Comparison of ENCODE assay signal across 11 mouse cellular contexts in genomic region chr1:172514213-172514529, GRCm38 (mm10). TPM values are rescaled to one million over a fixed set of nuclear protein-coding genes. Genes with fewer than 3 reads are reported as not detected.
DNase-seq lines count a peak whose midpoint lies in the region; ATAC-seq lines count a peak whose summit lies in the region.
"Had no signal": no experiment of that assay in that cellular context is flagged by ENCODE, and none has a peak within 500 bp of the region (broad histone marks: within the 10 kb centered on the region; RNA-seq: fewer than 3 reads in every experiment).

No protein-coding gene starts in this region.

- WGBS in heart, embryonic 16.5 days: 56% methylated on average over 4 of the region's 4 CpGs
- WGBS in neural tube, embryonic 15.5 days: 79% methylated on average over 4 of the region's 4 CpGs
- WGBS in intestine, embryonic 16.5 days: 74% methylated on average over 4 of the region's 4 CpGs
- 61% methylated on average over 4 of the region's 4 CpGs for WGBS in stomach, embryonic 16.5 days

- no peak overlapping the region for H3K9ac ChIP-seq in heart, embryonic 16.5 days (ENCODE audit: low read length)
- no peak overlapping the region for H3K9ac ChIP-seq in neural tube, embryonic 15.5 days (replicated peaks)
- peak overlapping the region; percentile 41; the same call in 1 of the 2 replicates for H3K9ac ChIP-seq in intestine, embryonic 16.5 days (ENCODE audit: low read depth, low read length)
- H3K9ac ChIP-seq in stomach, embryonic 16.5 days (ENCODE audit: low read length): 0 out of 2 replicates have a peak overlapping the region, but pooled peaks have one; percentile 10

- H3K9me3 ChIP-seq in heart, embryonic 16.5 days (replicated peaks; ENCODE audit: control insufficient read depth, low read length): peaks cover 6% of the 10 kb centered on the region; the same call in 1 of the 2 replicates
- H3K9me3 ChIP-seq in neural tube, embryonic 15.5 days (replicated peaks): no peaks in the 10 kb centered on the region
- H3K9me3 ChIP-seq in intestine, embryonic 16.5 days (ENCODE audit: control insufficient read depth, low read length): no peaks in the 10 kb centered on the region
- no peaks in the 10 kb centered on the region; the same call in 1 of the 2 replicates for H3K9me3 ChIP-seq in stomach, embryonic 16.5 days (replicated peaks; ENCODE audit: control insufficient read depth, low read length)

- H3K4me3 ChIP-seq in heart, embryonic 16.5 days (ENCODE audit: low read length): no peak overlapping the region
- H3K4me3 ChIP-seq in neural tube, embryonic 15.5 days (replicated peaks): no peak overlapping the region
- H3K4me3 ChIP-seq in intestine, embryonic 16.5 days (ENCODE audit: low read length): no peak overlapping the region
- H3K4me3 ChIP-seq in stomach, embryonic 16.5 days (replicated peaks; ENCODE audit: low read length): no peak overlapping the region

- H3K36me3 ChIP-seq in heart, embryonic 16.5 days (ENCODE audit: control insufficient read depth, insufficient read depth): no peaks in the 10 kb centered on the region
- H3K36me3 ChIP-seq in neural tube, embryonic 15.5 days: no peaks in the 10 kb centered on the region
- H3K36me3 ChIP-seq in intestine, embryonic 16.5 days (ENCODE audit: control insufficient read depth, insufficient read depth, low read length): no peaks in the 10 kb centered on the region
- no peaks in the 10 kb centered on the region for H3K36me3 ChIP-seq in stomach, embryonic 16.5 days (ENCODE audit: control insufficient read depth, insufficient read depth, low read length)

- peak overlapping the region; percentile 48; the same call in 1 of the 2 replicates for H3K4me2 ChIP-seq in heart, embryonic 16.5 days (ENCODE audit: low read depth, low read length)
- H3K4me2 ChIP-seq in neural tube, embryonic 15.5 days: no peak overlapping the region
- H3K4me2 ChIP-seq in intestine, embryonic 16.5 days (ENCODE audit: low read depth, low read length): no peak overlapping the region
- H3K4me2 ChIP-seq in stomach, embryonic 16.5 days (ENCODE audit: low read depth, low read length): 0 out of 2 replicates have a peak overlapping the region, but pooled peaks have one; percentile 31

- H3K27ac ChIP-seq in heart, embryonic 16.5 days (ENCODE audit: low read length): peak overlapping the region; percentile 78
- H3K27ac ChIP-seq in neural tube, embryonic 15.5 days (replicated peaks): peak overlapping the region; percentile 33; the same call in 1 of the 2 replicates
- H3K27ac ChIP-seq in intestine, embryonic 16.5 days (ENCODE audit: low read length): peak overlapping the region; percentile 63
- H3K27ac ChIP-seq in stomach, embryonic 16.5 days (ENCODE audit: low read length): peak overlapping the region; percentile 69; the same call in 1 of the 2 replicates

- intact Hi-C loops in heart, postnatal 25 days (cut with DNase I): no loop called here
- intact Hi-C loops in left cerebral cortex, postnatal 4 days (cut with DNase I): no loop called here

- no peaks in the 10 kb centered on the region for H3K27me3 ChIP-seq in heart, embryonic 16.5 days (ENCODE audit: control insufficient read depth, insufficient read depth, low read length)
- no peaks in the 10 kb centered on the region for H3K27me3 ChIP-seq in neural tube, embryonic 15.5 days (replicated peaks)
- no peaks in the 10 kb centered on the region for H3K27me3 ChIP-seq in intestine, embryonic 16.5 days (replicated peaks; ENCODE audit: control insufficient read depth, insufficient read depth, low read length)
- no peaks in the 10 kb centered on the region for H3K27me3 ChIP-seq in stomach, embryonic 16.5 days (ENCODE audit: control insufficient read depth, insufficient read depth, low read length)

- no peak for DNase-seq in heart, postnatal 25 days (ENCODE audit: low spot score)
- DNase-seq in neural tube, embryonic 10.5 days (ENCODE audit: extremely low spot score, low spot score): no peak
- DNase-seq in spleen, adult 18-20 months: no peak
- DNase-seq in left cerebral cortex, postnatal 4 days: no peak
- DNase-seq: cerebellum, adult 11 months had no signal

- H3K4me1 ChIP-seq in heart, embryonic 16.5 days (ENCODE audit: control insufficient read depth, insufficient read depth, low read length): peaks cover 23% of the 10 kb centered on the region
- H3K4me1 ChIP-seq in neural tube, embryonic 15.5 days: peaks cover 16% of the 10 kb centered on the region; the same call in 1 of the 2 replicates
- H3K4me1 ChIP-seq in intestine, embryonic 16.5 days (ENCODE audit: control insufficient read depth, insufficient read depth, low read length): peaks cover 19% of the 10 kb centered on the region
- H3K4me1 ChIP-seq in stomach, embryonic 16.5 days (ENCODE audit: control insufficient read depth, insufficient read depth, low read length): peaks cover 29% of the 10 kb centered on the region

- 0 out of 2 replicates have a peak, but pooled peaks have one; percentile 1 for ATAC-seq in heart, embryonic 16.5 days (replicated peaks; ENCODE audit: extremely low read depth, insufficient read depth, low FRiP score)
- no peak for ATAC-seq in neural tube, embryonic 15.5 days (ENCODE audit: low FRiP score)
- no peak for ATAC-seq in intestine, embryonic 16.5 days
- no peak for ATAC-seq in stomach, embryonic 16.5 days (ENCODE audit: insufficient read depth, low FRiP score)
- ATAC-seq: hindbrain, postnatal 0 days had no signal

RNA-seq across cellular contexts. Expression of gene Cfap45, which starts 6.4 kb away (rescaled TPM):
- 3.0 and 3.2 TPM in 2 replicates for polyA plus RNA-seq in heart, embryonic 16.5 days (2015; fragmentation: Nextera tagmentation; extraction: Ambion mirVana)
- total RNA-seq in heart, postnatal 25 days (2021): under 1 TPM; 0.34 to 0.39 TPM
- 3.8 and 4.3 TPM in 2 replicates for polyA plus RNA-seq in neural tube, embryonic 15.5 days (2015; fragmentation: Nextera tagmentation; extraction: Ambion mirVana)
- 1.1 and 1.3 TPM in 2 replicates for polyA plus RNA-seq in intestine, embryonic 16.5 days (2015; fragmentation: Nextera tagmentation; extraction: Ambion mirVana)
- polyA plus RNA-seq in stomach, embryonic 16.5 days (2015; fragmentation: Nextera tagmentation; extraction: Ambion mirVana): 2.6 and 3.1 TPM in 2 replicates
- total RNA-seq in left cerebral cortex, postnatal 4 days (2021): 1 to 10 TPM; 2.3 to 2.5 TPM

RNA-seq across cellular contexts. Expression of gene Tagln2, which starts 14.3 kb away (rescaled TPM):
- polyA plus RNA-seq in heart, embryonic 16.5 days (2015; fragmentation: Nextera tagmentation; extraction: Ambion mirVana): 323 and 328 TPM in 2 replicates
- 10 to 100 TPM; 75.4 to 87.9 TPM for total RNA-seq in heart, postnatal 25 days (2021)
- 140 and 198 TPM in 2 replicates for polyA plus RNA-seq in neural tube, embryonic 15.5 days (2015; fragmentation: Nextera tagmentation; extraction: Ambion mirVana)
- polyA plus RNA-seq in intestine, embryonic 16.5 days (2015; fragmentation: Nextera tagmentation; extraction: Ambion mirVana): 469 and 470 TPM in 2 replicates
- 377 and 446 TPM in 2 replicates for polyA plus RNA-seq in stomach, embryonic 16.5 days (2015; fragmentation: Nextera tagmentation; extraction: Ambion mirVana)
- total RNA-seq in left cerebral cortex, postnatal 4 days (2021): 10 to 100 TPM; 22.8 to 29.5 TPM

RNA-seq across cellular contexts. Expression of gene Igsf9, which starts 32.6 kb away (rescaled TPM):
- polyA plus RNA-seq in heart, embryonic 16.5 days (2015; fragmentation: Nextera tagmentation; extraction: Ambion mirVana): 3.3 and 4.8 TPM in 2 replicates
- under 1 TPM; 0.25 to 0.55 TPM for total RNA-seq in heart, postnatal 25 days (2021)
- polyA plus RNA-seq in neural tube, embryonic 15.5 days (2015; fragmentation: Nextera tagmentation; extraction: Ambion mirVana): 38.9 TPM in 2 replicates
- 109 and 110 TPM in 2 replicates for polyA plus RNA-seq in intestine, embryonic 16.5 days (2015; fragmentation: Nextera tagmentation; extraction: Ambion mirVana)
- 51.6 and 55.3 TPM in 2 replicates for polyA plus RNA-seq in stomach, embryonic 16.5 days (2015; fragmentation: Nextera tagmentation; extraction: Ambion mirVana)
- total RNA-seq in left cerebral cortex, postnatal 4 days (2021): 10 to 100 TPM; 57.2 to 67.9 TPM

RNA-seq across cellular contexts. Expression of gene Slamf9, which starts 39.0 kb away (rescaled TPM):
- 0.77 and 0.95 TPM in 2 replicates for polyA plus RNA-seq in heart, embryonic 16.5 days (2015; fragmentation: Nextera tagmentation; extraction: Ambion mirVana)
- 1 to 10 TPM; 1.3 TPM for total RNA-seq in heart, postnatal 25 days (2021)
- polyA plus RNA-seq in neural tube, embryonic 15.5 days (2015; fragmentation: Nextera tagmentation; extraction: Ambion mirVana): 0.36 and 0.38 TPM in 2 replicates
- polyA plus RNA-seq in intestine, embryonic 16.5 days (2015; fragmentation: Nextera tagmentation; extraction: Ambion mirVana): 1.6 and 2.3 TPM in 2 replicates
- 0.59 and 0.91 TPM in 2 replicates for polyA plus RNA-seq in stomach, embryonic 16.5 days (2015; fragmentation: Nextera tagmentation; extraction: Ambion mirVana)
- under 1 TPM in 1 of 2 experiments, not detected in 1; 0.26 TPM for total RNA-seq in left cerebral cortex, postnatal 4 days (2021)
- total RNA-seq: hindbrain, postnatal 0 days had no signal

RNA-seq across cellular contexts. Expression of gene Vsig8, which starts 41.6 kb away (rescaled TPM):
- 0.32 and 0.55 TPM in 2 replicates for polyA plus RNA-seq in heart, embryonic 16.5 days (2015; fragmentation: Nextera tagmentation; extraction: Ambion mirVana)
- not detected for total RNA-seq in heart, postnatal 25 days (2021)
- polyA plus RNA-seq in neural tube, embryonic 15.5 days (2015; fragmentation: Nextera tagmentation; extraction: Ambion mirVana): 1.4 and 1.9 TPM in 2 replicates
- 0.15 and 0.31 TPM in 2 replicates for polyA plus RNA-seq in intestine, embryonic 16.5 days (2015; fragmentation: Nextera tagmentation; extraction: Ambion mirVana)
- polyA plus RNA-seq in stomach, embryonic 16.5 days (2015; fragmentation: Nextera tagmentation; extraction: Ambion mirVana): 1.6 and 2.5 TPM in 2 replicates
- total RNA-seq in left cerebral cortex, postnatal 4 days (2021): not detected
- polyA plus RNA-seq: embryonic facial prominence, embryonic 11.5 days had no signal

Comparison
In these comparisons a context has a peak if more than half of its experiments do, and no peak if none do; other contexts are left out.
1. H3K4me2 ChIP-seq: peak in heart, embryonic 16.5 days (single experiment) and stomach, embryonic 16.5 days (single experiment); none in neural tube, embryonic 15.5 days (single experiment) and intestine, embryonic 16.5 days (single experiment).
2. H3K9ac ChIP-seq: peak in intestine, embryonic 16.5 days (single experiment) and stomach, embryonic 16.5 days (single experiment); none in heart, embryonic 16.5 days (single experiment) and neural tube, embryonic 15.5 days (single experiment).
3. Peak in every context shown above with its lines, with median percentiles within 50 percentile points of each other: H3K27ac ChIP-seq.